Mouse (Mus musculus): ENCODE measurements around the gene Gm45713.

- TF ChIP-seq ZNF384 (IDR thresholded peaks at IDR 0.05; ENCODE audit: low read depth, low read length) (no peak), CHD2 (IDR thresholded peaks at IDR 0.05; ENCODE audit: low read depth, low read length) (no peak), MAFK (IDR thresholded peaks at IDR 0.05; ENCODE audit: insufficient read depth, low read depth, low read length) (no peak), HCFC1 (IDR thresholded peaks at IDR 0.05; ENCODE audit: borderline replicate concordance, insufficient read depth, low read length) (no peak)
These were observed 43.1 kb downstream of the Gm45713 start for GRCm38 (mm10) chr7:45092828-45093515.

Measured in ES-E14 (cell line).